Mouse (Mus musculus) small intestine, adult 2 months (tissue): Measurements from ENCODE around the gene Fam129a. TPM values are rescaled to one million over a fixed set of nuclear protein-coding genes. Genes with fewer than 3 reads are reported as not detected.
"Not testable (repeated sequence)": the region's sequence is repeated elsewhere in the genome, so short reads cannot be mapped to it uniquely, and the experiment has no call there.

Experiments
- H3K27ac ChIP-seq: fragments of 200-500 bp; 2 replicates; pipeline ENCODE4 v1.5.1; 2012; ENCODE audit warnings: low read depth, low read length, control low read depth, inconsistent platforms; ENCODE audit not compliant: insufficient read depth
- H3K27me3 ChIP-seq: fragments of 200-500 bp; 2 replicates; pipeline ENCODE4 v1.6.1; 2012; ENCODE audit warnings: mild to moderate bottlenecking, moderate library complexity, low read length, inconsistent platforms; ENCODE audit not compliant: control insufficient read depth, insufficient read depth
- H3K36me3 ChIP-seq: fragments of 200-500 bp; 2 replicates; pipeline ENCODE4 v1.6.1; 2012; ENCODE audit warnings: mild to moderate bottlenecking, low read length, control low read depth, inconsistent platforms; ENCODE audit not compliant: control insufficient read depth, insufficient read depth
- H3K4me1 ChIP-seq: fragments of 200-500 bp; 2 replicates; pipeline ENCODE4 v1.6.1; 2012; ENCODE audit warnings: low read length, inconsistent platforms, mixed read lengths; ENCODE audit not compliant: control insufficient read depth, insufficient read depth, insufficient read length
- H3K4me3 ChIP-seq: fragments of 200-500 bp; 2 replicates; pipeline ENCODE4 v1.5.1; 2012; ENCODE audit warnings: low read depth, mild to moderate bottlenecking, control low read depth, inconsistent platforms, low read length, moderate library complexity
- CTCF ChIP-seq: fragments of 200-500 bp; IDR thresholded peaks from 2 replicates; pipeline ENCODE4 v1.5.1; 2012; ENCODE audit warnings: low read depth, mild to moderate bottlenecking, control low read depth, inconsistent platforms, low read length, moderate library complexity, mixed read lengths; ENCODE audit not compliant: insufficient replicate concordance, insufficient read length; ENCODE audit errors: extremely low read depth
- POLR2A ChIP-seq: fragments of 200-500 bp; IDR thresholded peaks from 2 replicates; pipeline ENCODE4 v1.6.1; 2012; ENCODE audit warnings: low read depth, mild to moderate bottlenecking, control low read depth, inconsistent platforms, low read length, moderate library complexity
- WGBS: fragments of 180-500 bp; shearing (Covaris S2); methylation state at CpG from one replicate; pipeline ENCODE4 v1.1.7; 2018; 5-methylcytosine and 5-hydroxymethylcytosine counted together
- polyA plus RNA-seq: library from polyadenylated mRNA; depleted of rRNA; stranded (reverse); fragments of >200 nt; gene quantifications from 2 replicates; pipeline ENCODE4 v1.2.3, GENCODE M21; 2012

Fam129a gene
- polyA plus RNA-seq, 1 experiment, result 1.6 TPM

DNA sequence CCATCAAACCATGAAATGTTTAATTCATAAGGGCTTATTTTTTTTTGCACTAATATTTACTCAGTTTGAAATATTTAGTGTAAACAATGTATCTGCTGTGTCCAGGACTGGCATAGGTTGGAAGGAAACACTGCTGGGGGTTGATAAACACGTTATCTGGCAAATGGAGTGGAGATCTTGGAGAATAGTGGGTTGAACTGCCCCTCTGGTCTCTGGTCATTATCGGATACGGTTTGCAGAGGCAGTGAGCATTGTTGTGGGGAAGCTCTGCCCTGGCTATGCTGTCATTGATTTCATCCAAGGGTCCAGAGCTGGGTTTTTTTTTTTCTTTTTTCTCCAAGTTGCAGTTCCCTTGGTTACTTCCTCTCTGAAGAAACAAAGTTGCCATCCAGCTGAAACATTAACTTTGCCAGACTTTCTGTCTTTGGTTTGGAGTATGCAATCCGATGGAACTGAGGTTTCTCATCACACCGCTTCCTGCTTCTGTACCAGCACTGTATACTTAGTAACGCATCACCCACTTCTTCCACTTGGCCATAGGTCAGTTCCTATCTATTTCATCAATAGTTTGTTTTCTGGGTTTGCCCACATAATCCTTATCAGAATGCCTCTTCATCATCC is 26.8 kb downstream of the Fam129a start:
- no peaks in the 10 kb centered on the region for H3K36me3 ChIP-seq
- H3K27ac ChIP-seq, result no peak overlapping the region
- no peak for TF ChIP-seq CTCF
- TF ChIP-seq POLR2A, result no peak
- 68% methylated on average over 6 of the region's 6 CpGs for WGBS
- no peaks in the 10 kb centered on the region for H3K27me3 ChIP-seq
- H3K4me1 ChIP-seq, result no peaks in the 10 kb centered on the region
- H3K4me3 ChIP-seq, result no peak overlapping the region

DNA sequence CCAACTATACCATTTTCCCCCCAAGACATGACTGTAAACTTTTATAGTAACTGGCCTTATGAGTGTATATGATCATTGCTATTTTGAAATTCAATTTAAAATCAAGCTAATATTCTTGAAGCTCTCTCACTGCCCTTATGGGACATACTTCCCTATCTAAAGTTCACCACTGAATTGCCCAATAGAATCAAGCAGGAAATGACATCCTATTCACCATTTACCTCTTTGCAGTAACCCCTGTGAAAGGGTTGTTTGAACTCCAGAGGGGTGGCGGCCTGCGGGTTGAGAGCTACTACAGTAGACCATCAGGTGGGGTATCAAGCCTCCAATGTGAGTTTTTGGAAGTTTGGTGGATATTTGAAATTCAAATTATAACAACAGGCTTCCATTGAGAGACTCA is 27.9 kb downstream of the Fam129a start:
- no peak for TF ChIP-seq CTCF
- no peak for TF ChIP-seq POLR2A
- Histone ChIP-seq H3K27ac (no peak overlapping the region), H3K36me3 (no peaks in the 10 kb centered on the region), H3K27me3 (no peaks in the 10 kb centered on the region), H3K4me1 (no peaks in the 10 kb centered on the region), H3K4me3 (no peak overlapping the region)
- 93% methylated on average over 2 of the region's 2 CpGs for WGBS

DNA sequence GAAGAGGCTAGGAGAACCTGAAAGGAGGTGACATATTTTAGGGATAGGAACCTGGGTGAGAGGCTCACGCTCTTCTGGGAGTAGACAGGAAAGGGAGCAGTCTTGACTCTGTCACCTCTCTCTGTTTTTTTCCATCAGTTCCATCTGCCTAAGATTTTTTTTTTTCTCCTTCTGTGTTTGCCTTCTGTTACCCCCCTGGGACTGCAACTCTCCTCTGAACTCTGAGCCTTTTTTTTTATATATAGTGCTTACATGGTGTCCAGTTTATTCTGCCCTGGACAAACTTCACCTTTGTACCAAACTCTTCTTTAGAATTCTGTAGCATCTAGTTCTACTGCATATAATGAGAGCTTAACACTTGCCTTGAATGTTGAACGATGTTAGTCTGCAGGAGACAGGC is 33.3 kb downstream of the Fam129a start:
- no peak overlapping the region for H3K27ac ChIP-seq
- no peaks in the 10 kb centered on the region for H3K4me1 ChIP-seq
- no peaks in the 10 kb centered on the region for H3K27me3 ChIP-seq
- H3K36me3 ChIP-seq, result no peaks in the 10 kb centered on the region
- TF ChIP-seq CTCF (no peak), POLR2A (no peak)
- 63% methylated on average over 2 of the region's 2 CpGs for WGBS
- no peak overlapping the region for H3K4me3 ChIP-seq

DNA sequence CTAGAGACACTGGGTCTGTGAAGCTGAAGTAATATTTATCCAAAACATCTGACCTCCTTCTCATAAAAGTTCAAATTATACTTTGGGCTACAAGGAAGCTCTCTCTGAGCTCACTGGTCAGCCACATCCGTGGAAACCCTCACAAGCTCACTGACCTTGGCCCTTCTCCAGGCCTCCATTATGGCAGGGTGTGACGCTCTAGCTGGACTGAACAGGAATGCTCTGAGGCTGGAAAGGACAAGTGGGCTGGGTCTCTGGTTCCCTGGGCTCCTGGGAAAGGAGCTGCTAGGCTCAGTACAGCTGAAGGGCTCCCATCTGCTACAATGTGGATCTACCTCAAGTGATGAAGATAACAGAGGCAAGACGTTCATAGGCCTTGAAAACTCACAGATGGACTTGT is 37.0 kb downstream of the Fam129a start:
- not testable (repeated sequence) for H3K4me3 ChIP-seq, H3K36me3 ChIP-seq, H3K27me3 ChIP-seq, H3K4me1 ChIP-seq, H3K27ac ChIP-seq
- 41% methylated on average over 3 of the region's 3 CpGs for WGBS

DNA sequence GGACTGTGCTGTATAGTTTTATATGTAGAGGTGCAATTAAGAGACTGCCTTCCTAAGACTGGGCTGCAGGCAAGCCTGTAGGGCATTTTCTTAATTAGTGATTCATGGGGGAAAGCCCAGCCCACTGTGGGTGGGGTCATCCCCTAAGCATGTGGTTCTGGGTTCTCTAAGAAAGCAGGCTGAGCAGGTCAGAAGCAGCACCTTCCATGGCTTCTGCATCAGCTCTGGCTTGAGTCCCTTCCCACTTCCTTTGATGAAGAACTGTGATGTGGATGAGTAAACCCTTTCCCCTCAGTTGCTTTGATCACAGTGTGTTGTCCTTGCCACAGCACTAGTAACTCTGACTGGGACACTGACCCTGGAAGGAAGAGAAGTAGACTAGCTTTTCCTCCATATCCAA is 39.6 kb downstream of the Fam129a start:
- Histone ChIP-seq H3K4me3 (no peak overlapping the region), H3K36me3 (no peaks in the 10 kb centered on the region), H3K27me3 (no peaks in the 10 kb centered on the region), H3K27ac (no peak overlapping the region), H3K4me1 (no peaks in the 10 kb centered on the region)
- TF ChIP-seq CTCF (no peak), POLR2A (no peak)

DNA sequence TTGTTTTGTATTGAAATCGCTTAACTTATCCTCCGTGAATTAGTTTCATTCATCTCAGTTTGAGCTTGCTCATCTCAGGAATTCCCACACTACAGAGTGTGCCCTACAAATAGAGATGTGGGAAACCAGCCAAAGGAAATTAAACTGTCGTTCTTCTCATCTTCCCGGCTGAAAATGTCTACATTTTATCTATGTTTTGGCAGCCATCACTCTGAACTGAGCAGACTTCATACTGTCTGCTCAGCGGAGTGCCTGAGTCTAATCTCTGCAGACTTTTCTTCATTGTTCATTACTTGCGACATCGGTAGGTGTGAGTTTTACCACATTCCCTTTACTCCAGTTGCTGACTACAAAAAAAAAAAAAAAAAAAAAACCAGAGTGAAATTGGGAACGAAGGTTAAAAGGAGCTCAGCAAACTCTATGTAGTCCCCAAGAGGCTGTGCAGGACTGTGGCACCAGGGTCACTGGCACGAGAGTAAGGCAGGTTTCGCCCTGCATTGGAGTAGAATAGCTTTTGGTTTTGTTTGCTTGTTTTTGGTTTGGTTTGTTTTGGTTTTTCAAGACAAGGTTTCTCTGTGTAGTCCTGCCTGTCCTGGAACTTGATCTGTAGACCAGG is 43.4 kb downstream of the Fam129a start:
- Histone ChIP-seq H3K4me3 (no peak overlapping the region), H3K27me3 (no peaks in the 10 kb centered on the region), H3K27ac (no peak overlapping the region), H3K4me1 (no peaks in the 10 kb centered on the region), H3K36me3 (no peaks in the 10 kb centered on the region)
- 58% methylated on average over 10 of the region's 10 CpGs for WGBS
- TF ChIP-seq POLR2A (no peak), CTCF (no peak)

DNA sequence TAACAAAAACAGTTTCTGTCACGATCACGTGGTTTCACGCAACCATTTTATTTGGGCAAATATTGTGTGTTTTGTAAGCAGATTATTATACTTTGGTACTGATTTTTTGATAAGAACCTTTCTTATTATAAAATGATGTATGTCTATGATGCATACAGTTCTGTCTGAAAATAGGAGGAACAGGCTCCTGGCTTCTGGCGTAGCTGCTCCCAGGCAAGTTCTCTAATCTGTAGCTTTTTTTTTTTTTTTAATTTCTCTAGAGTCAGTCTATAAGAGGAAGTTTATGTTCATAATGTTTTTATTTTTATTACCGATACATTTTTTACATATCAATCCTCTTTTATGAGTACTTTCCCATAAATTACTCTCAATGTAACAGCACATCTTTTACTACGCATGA is 44.6 kb downstream of the Fam129a start:
- WGBS, result 73% methylated on average over 6 of the region's 6 CpGs
- no peak for TF ChIP-seq CTCF
- no peak for TF ChIP-seq POLR2A
- no peaks in the 10 kb centered on the region for H3K27me3 ChIP-seq
- H3K4me1 ChIP-seq, result no peaks in the 10 kb centered on the region
- H3K36me3 ChIP-seq, result no peaks in the 10 kb centered on the region
- no peak overlapping the region for H3K4me3 ChIP-seq
- H3K27ac ChIP-seq, result no peak overlapping the region

DNA sequence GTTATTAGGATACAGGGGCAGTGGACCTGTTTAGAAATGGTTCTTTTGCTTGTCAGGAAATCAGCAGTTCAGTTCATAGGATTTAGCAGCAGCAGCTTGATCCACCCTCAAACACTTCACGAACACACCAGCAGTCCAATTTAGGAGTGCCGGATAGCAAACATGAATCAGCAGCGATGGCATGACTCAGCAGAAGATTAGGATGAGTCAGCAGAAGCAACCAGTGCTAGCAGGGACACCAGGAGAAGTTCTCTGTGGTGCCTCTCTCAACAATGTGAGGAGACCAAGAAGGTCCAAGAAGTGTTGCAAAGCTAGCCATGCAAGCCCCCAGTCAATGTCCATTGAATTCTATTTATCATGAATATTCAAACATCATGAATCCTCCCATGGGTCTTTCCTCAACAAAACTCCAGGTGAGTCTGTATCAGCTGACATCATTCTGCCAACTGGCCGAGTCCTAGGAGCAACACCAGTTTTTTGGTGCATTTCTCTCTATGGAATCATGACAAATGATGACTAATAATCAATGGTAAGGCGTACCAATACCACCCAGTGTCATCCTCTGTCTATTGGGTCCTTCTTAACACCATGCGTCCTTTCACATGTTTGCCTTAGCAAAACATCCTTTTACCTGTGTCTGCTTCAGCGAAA is 45.7 kb downstream of the Fam129a start:
- Histone ChIP-seq H3K36me3 (no peaks in the 10 kb centered on the region), H3K4me1 (0 out of 2 replicates have a peak, but pooled peaks cover 3% of the 10 kb centered on the region), H3K4me3 (no peak overlapping the region), H3K27ac (no peak overlapping the region), H3K27me3 (no peaks in the 10 kb centered on the region)
- TF ChIP-seq POLR2A (no peak), CTCF (no peak)
- WGBS, result 82% methylated on average over 7 of the region's 7 CpGs
